Mouse (Mus musculus): ENCODE measurements around the gene Rnf182.

- no peak for TF ChIP-seq POLR2A (IDR thresholded peaks at IDR 0.05; ENCODE audit: low read depth, low read length)
- TF ChIP-seq CTCF (conservative IDR thresholded peaks at IDR 0.05; ENCODE audit: insufficient read depth, insufficient read length, low read depth, low read length): no peak
Observed at GRCm38 (mm10) chr13:43698506-43698905, 83.0 kb downstream of the Rnf182 start.

All from kidney, adult 2 months (tissue).